16 mouse cellular contexts compared by ENCODE assay signal in genomic region chr11:51832992-51833391, GRCm38 (mm10). TPM values are rescaled to one million over a fixed set of nuclear protein-coding genes. Genes with fewer than 3 reads are reported as not detected.
DNase-seq lines count a peak whose midpoint lies in the region; ATAC-seq and TF ChIP-seq lines count a peak whose summit lies in the region.
"Had no signal": no experiment of that assay in that cellular context is flagged by ENCODE, and none has a peak within 500 bp of the region (broad histone marks: within the 10 kb centered on the region; RNA-seq: fewer than 3 reads in every experiment).

No protein-coding gene starts in this region.

- H3K9ac ChIP-seq in intestine, postnatal 0 days (ENCODE audit: low read depth, low read length), result no peak overlapping the region
- H3K9ac ChIP-seq in intestine, embryonic 16.5 days (ENCODE audit: low read depth, low read length), result no peak overlapping the region
- no peak overlapping the region; the same call in 1 of the 2 replicates for H3K9ac ChIP-seq in liver, embryonic 15.5 days
- no peak overlapping the region for H3K9ac ChIP-seq in forebrain, embryonic 14.5 days (ENCODE audit: low read length)
- H3K9ac ChIP-seq: forebrain, embryonic 12.5 days; limb, embryonic 15.5 days had no signal

- H3K36me3 ChIP-seq in intestine, postnatal 0 days (ENCODE audit: control insufficient read depth, insufficient read depth), result peaks cover 31% of the 10 kb centered on the region; the same call in 1 of the 2 replicates
- H3K36me3 ChIP-seq in intestine, embryonic 16.5 days (ENCODE audit: control insufficient read depth, insufficient read depth, low read length), result peaks cover 5% of the 10 kb centered on the region; the same call in 1 of the 2 replicates
- H3K36me3 ChIP-seq in spleen, adult 2 months (ENCODE audit: control insufficient read depth, insufficient read depth, low read length), result peaks cover 24% of the 10 kb centered on the region
- peaks cover 13% of the 10 kb centered on the region for H3K36me3 ChIP-seq in liver, embryonic 15.5 days (replicated peaks)
- no peaks in the 10 kb centered on the region for H3K36me3 ChIP-seq in forebrain, embryonic 14.5 days (ENCODE audit: control insufficient read depth, insufficient read depth, low read length)
- H3K36me3 ChIP-seq: forebrain, embryonic 12.5 days; hindbrain, embryonic 13.5 days; midbrain, embryonic 10.5 days had no signal

- H3K4me2 ChIP-seq in intestine, postnatal 0 days (replicated peaks; ENCODE audit: low read depth), result no peak overlapping the region
- no peak overlapping the region for H3K4me2 ChIP-seq in intestine, embryonic 16.5 days (ENCODE audit: low read depth, low read length)
- no peak overlapping the region for H3K4me2 ChIP-seq in liver, embryonic 15.5 days
- H3K4me2 ChIP-seq in forebrain, embryonic 14.5 days (ENCODE audit: low read length), result no peak overlapping the region
- H3K4me2 ChIP-seq: forebrain, embryonic 12.5 days; hindbrain, embryonic 13.5 days; limb, embryonic 15.5 days had no signal

- H3K27ac ChIP-seq in intestine, postnatal 0 days (ENCODE audit: low read depth, low read length), result peak overlapping the region; percentile 50; the same call in 1 of the 2 replicates
- H3K27ac ChIP-seq in intestine, embryonic 16.5 days (ENCODE audit: low read length), result no peak overlapping the region
- peak overlapping the region; percentile 24 for H3K27ac ChIP-seq in spleen, adult 2 months (ENCODE audit: insufficient read depth, low read length)
- H3K27ac ChIP-seq in liver, embryonic 15.5 days (replicated peaks), result peak overlapping the region; percentile 68
- no peak overlapping the region for H3K27ac ChIP-seq in forebrain, embryonic 14.5 days (ENCODE audit: low read depth, low read length)
- H3K27ac ChIP-seq: forebrain, embryonic 12.5 days; hindbrain, embryonic 13.5 days; limb, embryonic 15.5 days had no signal

- TF ChIP-seq POLR2A in spleen, adult 2 months (IDR thresholded peaks at IDR 0.05; ENCODE audit: low read depth, low read length), result no peak

- 83% methylated on average over 5 of the region's 5 CpGs for WGBS in intestine, postnatal 0 days
- 85% methylated on average over 5 of the region's 5 CpGs for WGBS in intestine, embryonic 16.5 days
- WGBS in spleen, adult 2 months, result 85% methylated on average over 5 of the region's 5 CpGs
- 70% methylated on average over 5 of the region's 5 CpGs for WGBS in liver, embryonic 15.5 days (ENCODE audit: insufficient replicate concordance)
- 79% methylated on average over 5 of the region's 5 CpGs for WGBS in forebrain, embryonic 14.5 days

- no peaks in the 10 kb centered on the region; the same call in 1 of the 2 replicates for H3K4me1 ChIP-seq in intestine, postnatal 0 days (replicated peaks; ENCODE audit: control insufficient read depth, insufficient read depth, low read length)
- H3K4me1 ChIP-seq in intestine, embryonic 16.5 days (ENCODE audit: control insufficient read depth, insufficient read depth, low read length), result peaks cover 4% of the 10 kb centered on the region; the same call in 1 of the 2 replicates
- peaks cover 5% of the 10 kb centered on the region; the same call in 1 of the 2 replicates for H3K4me1 ChIP-seq in spleen, adult 2 months (ENCODE audit: control insufficient read depth, insufficient read depth, insufficient read length)
- H3K4me1 ChIP-seq in liver, embryonic 15.5 days (replicated peaks), result peaks cover 61% of the 10 kb centered on the region
- H3K4me1 ChIP-seq in forebrain, embryonic 14.5 days (ENCODE audit: control insufficient read depth, insufficient read depth, low read length), result no peaks in the 10 kb centered on the region; the same call in 1 of the 2 replicates

- no peak for TF ChIP-seq CTCF in intestine, postnatal 0 days (IDR thresholded peaks at IDR 0.05; ENCODE audit: low read depth)
- TF ChIP-seq CTCF in spleen, adult 2 months (IDR thresholded peaks at IDR 0.05; ENCODE audit: extremely low read depth, insufficient read depth, insufficient read length, insufficient replicate concordance), result no peak

- H3K9me3 ChIP-seq in intestine, postnatal 0 days (ENCODE audit: control insufficient read depth), result no peaks in the 10 kb centered on the region
- no peaks in the 10 kb centered on the region for H3K9me3 ChIP-seq in intestine, embryonic 16.5 days (ENCODE audit: control insufficient read depth, low read length)
- no peaks in the 10 kb centered on the region for H3K9me3 ChIP-seq in liver, embryonic 15.5 days (replicated peaks)
- no peaks in the 10 kb centered on the region for H3K9me3 ChIP-seq in forebrain, embryonic 14.5 days (replicated peaks; ENCODE audit: control insufficient read depth, low read length)
- H3K9me3 ChIP-seq: forebrain, embryonic 12.5 days; hindbrain, embryonic 13.5 days; limb, embryonic 15.5 days; midbrain, embryonic 10.5 days had no signal

- no peak for DNase-seq in spleen, adult 2 months (ENCODE audit: low read depth in 1 of 2, low spot score in 2 of 2)
- no peak for DNase-seq in spleen, postnatal 36 days (ENCODE audit: low spot score in 2 of 2)
- DNase-seq in retina, postnatal 1 day, result peak; percentile 30
- DNase-seq in forebrain, embryonic 14.5 days (ENCODE audit: low spot score), result no peak
- DNase-seq in right cerebral cortex, adult 2 months (ENCODE audit: low spot score in 2 of 2), result no peak
- DNase-seq: lung, postnatal 10 days; right cerebral cortex, adult 18-20 months; thymus, postnatal 36 days had no signal

- H3K27me3 ChIP-seq in intestine, postnatal 0 days (replicated peaks; ENCODE audit: control insufficient read depth, insufficient read depth, low read length), result no peaks in the 10 kb centered on the region
- H3K27me3 ChIP-seq in intestine, embryonic 16.5 days (replicated peaks; ENCODE audit: control insufficient read depth, insufficient read depth, low read length), result no peaks in the 10 kb centered on the region
- no peaks in the 10 kb centered on the region for H3K27me3 ChIP-seq in spleen, adult 2 months (ENCODE audit: control insufficient read depth, insufficient read depth, low read length)
- H3K27me3 ChIP-seq in liver, embryonic 15.5 days, result no peaks in the 10 kb centered on the region
- H3K27me3 ChIP-seq in forebrain, embryonic 14.5 days (replicated peaks; ENCODE audit: control insufficient read depth, insufficient read depth, low read length), result no peaks in the 10 kb centered on the region
- H3K27me3 ChIP-seq: forebrain, embryonic 12.5 days; hindbrain, embryonic 13.5 days; limb, embryonic 15.5 days; Patski had no signal

- no peak for ATAC-seq in intestine, postnatal 0 days
- no peak for ATAC-seq in intestine, embryonic 16.5 days
- no peak for ATAC-seq in liver, embryonic 15.5 days (ENCODE audit: insufficient read depth)
- ATAC-seq in forebrain, embryonic 14.5 days, result no peak

- no peak overlapping the region for H3K4me3 ChIP-seq in intestine, postnatal 0 days (ENCODE audit: low read depth, low read length)
- no peak overlapping the region for H3K4me3 ChIP-seq in intestine, embryonic 16.5 days (ENCODE audit: low read length)
- H3K4me3 ChIP-seq in spleen, adult 2 months (ENCODE audit: extremely low read depth, insufficient read depth, insufficient read length), result no peak overlapping the region
- no peak overlapping the region for H3K4me3 ChIP-seq in liver, embryonic 15.5 days (replicated peaks)
- no peak overlapping the region for H3K4me3 ChIP-seq in forebrain, embryonic 14.5 days (ENCODE audit: low read depth, low read length)
- H3K4me3 ChIP-seq: forebrain, embryonic 12.5 days; hindbrain, embryonic 13.5 days; limb, embryonic 15.5 days; midbrain, embryonic 10.5 days had no signal

RNA-seq across cellular contexts. Expression of gene Jade2, which starts 24.5 kb away (rescaled TPM):
- polyA plus RNA-seq in intestine, postnatal 0 days (2015; fragmentation: Nextera tagmentation; extraction: Ambion mirVana), result 1.7 and 2.1 TPM in 2 replicates
- polyA plus RNA-seq in intestine, embryonic 16.5 days (2015; fragmentation: Nextera tagmentation; extraction: Ambion mirVana), result 1.3 and 1.5 TPM in 2 replicates
- 24.8 and 27.2 TPM in 2 replicates for polyA plus RNA-seq in spleen, adult 2 months (2012; rRNA removed)
- 0.69 and 0.83 TPM in 2 replicates for polyA plus RNA-seq in liver, embryonic 15.5 days (2015; fragmentation: Nextera tagmentation; extraction: Ambion mirVana)
- polyA plus RNA-seq in forebrain, embryonic 14.5 days (2014; fragmentation: Nextera tagmentation; extraction: Ambion mirVana), result 0.20 and 0.23 TPM in 2 replicates

Comparison
In these comparisons a context has a peak if more than half of its experiments do, and no peak if none do; other contexts are left out.
1. H3K27ac ChIP-seq: peak in intestine, postnatal 0 days (single experiment), spleen, adult 2 months (single experiment) and liver, embryonic 15.5 days (single experiment); none in intestine, embryonic 16.5 days (single experiment) and forebrain, embryonic 14.5 days (single experiment).